Mouse (Mus musculus) CH12.LX (cell line): Measurements from ENCODE around the gene Spred2. TPM values are rescaled to one million over a fixed set of nuclear protein-coding genes. Genes with fewer than 3 reads are reported as not detected.

Experiments used
- DNase-seq: peaks from one replicate; pipeline ENCODE4 v3.0.0-alpha.2; 2013; ENCODE audit errors: extremely low read depth
- H3K27ac ChIP-seq: 2 replicates; pipeline ENCODE4 v1.5.1; 2012; ENCODE audit warnings: low read depth, mild to moderate bottlenecking, control low read depth, moderate library complexity; ENCODE audit not compliant: insufficient read depth
- H3K27me3 ChIP-seq: replicated peaks from 2 replicates; pipeline ENCODE3; 2012; ENCODE audit warnings: inconsistent platforms
- H3K36me3 ChIP-seq, 2 experiments: replicated peaks in 1 of 2; 2 replicates each; pipeline versions ENCODE3 to v1.6.1; 2012; ENCODE audit warnings: inconsistent platforms in 1 of 2, low read length in 1 of 2, mild to moderate bottlenecking in 1 of 2, mixed read lengths in 1 of 2, moderate library complexity in 1 of 2; ENCODE audit not compliant: control insufficient read depth in 1 of 2, insufficient read depth in 1 of 2
- H3K4me1 ChIP-seq, 2 experiments: 2 replicates each; pipeline ENCODE4 v1.6.1; 2012; ENCODE audit warnings: inconsistent platforms in 1 of 2, moderate library complexity in 1 of 2; ENCODE audit not compliant: insufficient read depth in 2 of 2, control insufficient read depth in 1 of 2
- H3K4me2 ChIP-seq: 2 replicates; pipeline ENCODE4 v1.6.1; 2012; ENCODE audit warnings: low read depth, mild to moderate bottlenecking, control low read depth; ENCODE audit not compliant: poor library complexity, insufficient read depth, severe bottlenecking
- H3K4me3 ChIP-seq, 3 experiments: fragments of 150-350 bp in 1 of 3; sonication (generic) in 1 of 3; replicated peaks in 1 of 3; 2 replicates each; pipeline versions ENCODE3 to v1.5.1; 2011 to 2012; ENCODE audit warnings: low read depth in 2 of 3, low read length in 2 of 3, mild to moderate bottlenecking in 2 of 3, moderate library complexity in 2 of 3, control low read depth in 1 of 3, improper control_type of control experiment in 1 of 3, inconsistent platforms in 1 of 3, mixed read lengths in 1 of 3; ENCODE audit not compliant: poor library complexity in 1 of 3
- H3K79me2 ChIP-seq: replicated peaks from 2 replicates; pipeline ENCODE4 v1.6.1; 2012; ENCODE audit warnings: mild to moderate bottlenecking, moderate library complexity; ENCODE audit not compliant: control insufficient read depth, poor library complexity, insufficient read depth, severe bottlenecking; ENCODE audit errors: extremely low read depth
- H3K9ac ChIP-seq: 2 replicates; pipeline ENCODE4 v1.6.1; 2012; ENCODE audit warnings: low read depth, mild to moderate bottlenecking, control low read depth, moderate library complexity; ENCODE audit not compliant: insufficient read depth
- H3K9me3 ChIP-seq: replicated peaks from 2 replicates; pipeline ENCODE3; 2012; ENCODE audit warnings: low read length, inconsistent platforms, mixed read lengths
- ELF1 ChIP-seq: IDR thresholded peaks from 2 replicates; pipeline ENCODE4 v1.6.1; 2014; ENCODE audit warnings: low read depth, mild to moderate bottlenecking, inconsistent platforms, low read length, improper control_type of control experiment
- ETS1 ChIP-seq: conservative IDR thresholded peaks from 2 replicates; pipeline ENCODE4 v1.6.1; 2012; ENCODE audit warnings: low read depth, mild to moderate bottlenecking, inconsistent platforms, low read length, improper control_type of control experiment, moderate library complexity
- GABPA ChIP-seq: IDR thresholded peaks from 2 replicates; pipeline ENCODE4 v1.6.1; 2012; ENCODE audit warnings: low read depth, low read length, improper control_type of control experiment, inconsistent platforms; ENCODE audit not compliant: insufficient replicate concordance
- IRF4 ChIP-seq: IDR thresholded peaks from 2 replicates; pipeline ENCODE4 v1.6.1; 2014; ENCODE audit warnings: low read depth, mild to moderate bottlenecking, inconsistent platforms, low read length, improper control_type of control experiment
- JUN ChIP-seq: IDR thresholded peaks from 2 replicates; pipeline ENCODE4 v1.6.1; 2011; ENCODE audit warnings: low read depth, mild to moderate bottlenecking, low read length, improper control_type of control experiment, moderate library complexity; ENCODE audit not compliant: insufficient read depth
- JUND ChIP-seq: conservative IDR thresholded peaks from 2 replicates; pipeline ENCODE4 v1.6.1; 2011; ENCODE audit warnings: low read depth, low read length, improper control_type of control experiment
- KAT2A ChIP-seq: IDR thresholded peaks from 2 replicates; pipeline ENCODE4 v1.6.1; 2012; ENCODE audit warnings: low read length, improper control_type of control experiment, inconsistent platforms; ENCODE audit not compliant: insufficient replicate concordance
- MEF2A ChIP-seq: IDR thresholded peaks from 2 replicates; pipeline ENCODE4 v1.6.1; 2014; ENCODE audit warnings: low read depth, mild to moderate bottlenecking, inconsistent platforms, low read length, improper control_type of control experiment, borderline replicate concordance
- MYC ChIP-seq: IDR thresholded peaks from 2 replicates; pipeline ENCODE4 v1.6.1; 2011; ENCODE audit warnings: low read depth, mild to moderate bottlenecking, improper control_type of control experiment, low read length
- NELFE ChIP-seq: IDR thresholded peaks from 2 replicates; pipeline ENCODE4 v1.6.1; 2011; ENCODE audit warnings: low read depth, low read length, improper control_type of control experiment
- NRF1 ChIP-seq: IDR thresholded peaks from 2 replicates; pipeline ENCODE4 v1.6.1; 2014; ENCODE audit warnings: low read depth, mild to moderate bottlenecking, inconsistent platforms, low read length, improper control_type of control experiment, moderate library complexity
- POLR2A ChIP-seq: IDR thresholded peaks from 2 replicates; pipeline ENCODE4 v1.6.1; 2011; ENCODE audit warnings: low read depth, mild to moderate bottlenecking, improper control_type of control experiment, low read length
- RCOR1 ChIP-seq: conservative IDR thresholded peaks from 2 replicates; pipeline ENCODE4 v1.6.1; 2012; ENCODE audit warnings: low read depth, mild to moderate bottlenecking, inconsistent platforms, low read length, improper control_type of control experiment
- TCF12 ChIP-seq: IDR thresholded peaks from 2 replicates; pipeline ENCODE4 v1.6.1; 2014; ENCODE audit warnings: low read depth, mild to moderate bottlenecking, inconsistent platforms, low read length, improper control_type of control experiment
- ZC3H11A ChIP-seq: IDR thresholded peaks from 2 replicates; pipeline ENCODE4 v1.6.1; 2012; ENCODE audit warnings: low read depth, mild to moderate bottlenecking, inconsistent platforms, low read length, improper control_type of control experiment
- dilution Hi-C: fragments of 300-500 bp; cut with MboI; formaldehyde crosslinking; loops from 2 replicates; pipeline ENCODE4 v1.14.3; 2020; ENCODE audit warnings: low sequenced_read_pairs; ENCODE audit not compliant: extremely low pct_unique_long_range_greater_than_20kb, extremely low pct_ligation_motif_present
- in situ Hi-C: fragments of 300-500 bp; cut with MboI; formaldehyde crosslinking; loops from 3 replicates; pipeline ENCODE4 v1.14.3; 2019; ENCODE audit warnings: low sequenced_read_pairs, low pct_ligation_motif_present, low pct_unique_long_range_greater_than_20kb, mixed read lengths
- polyA plus RNA-seq: library from polyadenylated mRNA; unstranded; fragments of >175 nt; gene quantifications from 2 replicates; pipeline ENCODE4 v1.2.1, GENCODE M21; 2012; ENCODE audit warnings: low read depth; ENCODE audit not compliant: insufficient read length
- total RNA-seq, 2 experiments: library from RNA; depleted of rRNA; stranded (reverse); fragments of 300-350 nt in 1 of 2; fragments of >200 nt in 1 of 2; gene quantifications; 2 replicates each; pipeline ENCODE4 v1.2.3; 2012 to 2014

Spred2 gene
- total and polyA plus RNA-seq, 3 experiments, result 1.4 to 15.8 (median 4.2) TPM

- Histone ChIP-seq H3K4me3 (no peak overlapping the region), H3K9me3 (no peaks in the 10 kb centered on the region), H3K27me3 (no peaks in the 10 kb centered on the region), H3K4me1 (peaks cover 21 to 67% of the 10 kb centered on the region in 2 experiments), H3K36me3 (peaks cover 0 to 9% of the 10 kb centered on the region in 2 experiments), H3K27ac (no peak overlapping the region), H3K4me2 (no peak overlapping the region), H3K9ac (no peak overlapping the region), H3K79me2 (no peaks in the 10 kb centered on the region; the same call in none of the 2 replicates)
- DNase-seq, result no peak
- dilution Hi-C loops, result no loop called here
- TF ChIP-seq IRF4, result no peak
- TF ChIP-seq ETS1, result no peak
- TF ChIP-seq MEF2A, result no peak
- TF ChIP-seq NELFE, result no peak
- no peak for TF ChIP-seq TCF12
- no peak for TF ChIP-seq JUN
- TF ChIP-seq JUND, result no peak
- no peak for TF ChIP-seq ELF1
- TF ChIP-seq NRF1, result no peak
- TF ChIP-seq RCOR1, result no peak
- no peak for TF ChIP-seq GABPA
- TF ChIP-seq POLR2A, result no peak
- in situ Hi-C loops, result no loop called here
Observed at GRCm38 (mm10) chr11:19990731-19991130, 66.6 kb downstream of the Spred2 start.

- H3K4me1 ChIP-seq, result peaks cover 17 to 61% of the 10 kb centered on the region in 2 experiments
- no peak for DNase-seq
- H3K36me3 ChIP-seq, result peaks cover 0 to 13% of the 10 kb centered on the region in 2 experiments
- H3K79me2 ChIP-seq, result no peaks in the 10 kb centered on the region; the same call in none of the 2 replicates
- H3K27me3 ChIP-seq, result no peaks in the 10 kb centered on the region
- in situ Hi-C loops (no loop called here), dilution Hi-C loops (no loop called here)
- no peaks in the 10 kb centered on the region for H3K9me3 ChIP-seq
- no peak overlapping the region for H3K27ac ChIP-seq
- no peak overlapping the region for H3K9ac ChIP-seq
- no peak for TF ChIP-seq IRF4
- TF ChIP-seq ZC3H11A, result no peak
- TF ChIP-seq MYC, result no peak
- TF ChIP-seq POLR2A, result no peak
- TF ChIP-seq KAT2A, result no peak
- no peak overlapping the region for H3K4me3 ChIP-seq
- H3K4me2 ChIP-seq, result no peak overlapping the region
Observed at GRCm38 (mm10) chr11:19991303-19991976, 67.3 kb downstream of the Spred2 start.
